Mouse (Mus musculus) T-helper 2 cell (primary cell): ENCODE measurements at regions not wholly inside any gene's neighbourhood (a gene's known extent, or its start where the extent isn't known, plus 50 kb on each side); places are given as distances from the start of the nearest gene placed in this dataset.

Experiments used
- in situ Hi-C: fragments of 300-600 bp; cut with MboI, MseI; formaldehyde crosslinking; loops from one replicate; pipeline ENCODE4 v1.15.1; 2025; ENCODE audit warnings: high pct_unique_total_duplicates

GRCm38 (mm10) chr12:27619616-27620015 lies 277.2 kb upstream of the Sox11 start:
- in situ Hi-C loops: no loop called here

GRCm38 (mm10) chr12:27604061-27604679 lies 261.8 kb upstream of the Sox11 start:
- in situ Hi-C loops: no loop called here

- in situ Hi-C loops: no loop called here
Observed at GRCm38 (mm10) chr12:27599149-27599548, 256.8 kb upstream of the Sox11 start.

GRCm38 (mm10) chr12:27597878-27598277 lies 255.5 kb upstream of the Sox11 start:
- in situ Hi-C loops: no loop called here

GRCm38 (mm10) chr12:27597322-27597721 lies 254.9 kb upstream of the Sox11 start:
- in situ Hi-C loops: no loop called here

- in situ Hi-C loops: no loop called here
Observed at GRCm38 (mm10) chr12:27595576-27595975, 253.2 kb upstream of the Sox11 start.

GRCm38 (mm10) chr12:27593436-27593835 lies 251.1 kb upstream of the Sox11 start:
- in situ Hi-C loops: no loop called here

- in situ Hi-C loops: no loop called here
Observed at GRCm38 (mm10) chr12:27576109-27576700, 233.8 kb upstream of the Sox11 start.

- in situ Hi-C loops: no loop called here
Observed at GRCm38 (mm10) chr12:27575629-27576028, 233.3 kb upstream of the Sox11 start.

- in situ Hi-C loops: no loop called here
Observed at GRCm38 (mm10) chr12:27567250-27567649, 224.9 kb upstream of the Sox11 start.

GRCm38 (mm10) chr12:27565965-27566507 lies 223.7 kb upstream of the Sox11 start:
- in situ Hi-C loops: no loop called here

- in situ Hi-C loops: no loop called here
Observed at GRCm38 (mm10) chr12:27564641-27565306, 222.4 kb upstream of the Sox11 start.

GRCm38 (mm10) chr12:27563900-27564299 lies 221.5 kb upstream of the Sox11 start:
- in situ Hi-C loops: no loop called here

GRCm38 (mm10) chr12:27552809-27553208 lies 210.4 kb upstream of the Sox11 start:
- in situ Hi-C loops: no loop called here

- in situ Hi-C loops: no loop called here
Observed at GRCm38 (mm10) chr12:27538210-27538609, 195.8 kb upstream of the Sox11 start.

GRCm38 (mm10) chr12:27537507-27537906 lies 195.1 kb upstream of the Sox11 start:
- in situ Hi-C loops: no loop called here

- in situ Hi-C loops: no loop called here
Observed at GRCm38 (mm10) chr12:27537017-27537416, 194.6 kb upstream of the Sox11 start.

- in situ Hi-C loops: no loop called here
Observed at GRCm38 (mm10) chr12:27525604-27526003, 183.2 kb upstream of the Sox11 start.

GRCm38 (mm10) chr12:27513253-27513652 lies 170.9 kb upstream of the Sox11 start:
- in situ Hi-C loops: no loop called here

GRCm38 (mm10) chr12:27508226-27508560 lies 165.8 kb upstream of the Sox11 start:
- in situ Hi-C loops: no loop called here

GRCm38 (mm10) chr12:27507523-27508225 lies 165.3 kb upstream of the Sox11 start:
- in situ Hi-C loops: no loop called here
